Mouse (Mus musculus) stomach, postnatal 0 days (tissue): ENCODE measurements at regions not wholly inside any gene's neighbourhood (a gene's known extent, or its start where the extent isn't known, plus 50 kb on each side); places are given as distances from the start of the nearest gene placed in this dataset.
"Not testable (repeated sequence)": the region's sequence is repeated elsewhere in the genome, so short reads cannot be mapped to it uniquely, and the experiment has no call there.

Experiments
- ATAC-seq: fragments of 200-750 bp; cut with Nextera tagmentation; 2 replicates; pipeline ENCODE4 v1.8.0; 2017; ENCODE audit not compliant: low FRiP score, low TSS enrichment
- DNase-seq: peaks from one replicate; pipeline ENCODE4 v3.0.0-alpha.2; 2016; ENCODE audit warnings: low spot score
- H3K27ac ChIP-seq: fragments of 300-500 bp; sonication (generic); replicated peaks from 2 replicates; pipeline ENCODE4 v1.5.1; 2014; ENCODE audit warnings: mild to moderate bottlenecking, control low read depth
- H3K27me3 ChIP-seq: fragments of 300-500 bp; sonication (generic); 2 replicates; pipeline ENCODE4 v1.6.1; 2014; ENCODE audit warnings: low read length; ENCODE audit not compliant: control insufficient read depth, insufficient read depth
- H3K36me3 ChIP-seq: fragments of 300-500 bp; sonication (generic); 2 replicates; pipeline ENCODE4 v1.6.1; 2014; ENCODE audit warnings: low read length, mixed read lengths; ENCODE audit not compliant: control insufficient read depth, insufficient read depth
- H3K4me1 ChIP-seq: fragments of 300-500 bp; sonication (generic); replicated peaks from 2 replicates; pipeline ENCODE4 v1.6.1; 2014; ENCODE audit warnings: antibody characterized with exemption; ENCODE audit not compliant: control insufficient read depth, insufficient read depth
- H3K4me2 ChIP-seq: fragments of 300-500 bp; sonication (generic); replicated peaks from 2 replicates; pipeline ENCODE4 v1.6.1; 2014; ENCODE audit warnings: low read depth, mild to moderate bottlenecking, control low read depth, moderate library complexity
- H3K4me3 ChIP-seq: fragments of 300-500 bp; sonication (generic); 2 replicates; pipeline ENCODE4 v1.5.1; 2014; ENCODE audit warnings: low read depth, low read length, control low read depth
- H3K9ac ChIP-seq: fragments of 300-500 bp; sonication (generic); 2 replicates; pipeline ENCODE4 v1.6.1; 2014; ENCODE audit warnings: mild to moderate bottlenecking, low read length, control low read depth, mixed read lengths
- H3K9me3 ChIP-seq: fragments of 300-500 bp; sonication (generic); 2 replicates; pipeline ENCODE4 v1.6.1; 2016; ENCODE audit warnings: low read length; ENCODE audit not compliant: control insufficient read depth
- CTCF ChIP-seq: IDR thresholded peaks from 2 replicates; pipeline ENCODE4 v1.5.1; 2016; ENCODE audit warnings: antibody characterized with exemption, low read depth, mild to moderate bottlenecking, moderate library complexity
- EP300 ChIP-seq: optimal IDR thresholded peaks from 2 replicates; pipeline ENCODE3; 2016; ENCODE audit warnings: antibody characterized with exemption
- WGBS: fragments of 180-500 bp; shearing (Covaris S2); extraction: QIAGEN DNeasy Blood & Tissue Kit; methylation state at CpG from one replicate; pipeline ENCODE4 v1.1.7; 2014; 5-methylcytosine and 5-hydroxymethylcytosine counted together

- no peaks in the 10 kb centered on the region for H3K36me3 ChIP-seq
- no peaks in the 10 kb centered on the region for H3K4me1 ChIP-seq
- H3K4me2 ChIP-seq, result no peak overlapping the region
- 73% methylated on average over 9 of the region's 9 CpGs for WGBS
- no peak overlapping the region for H3K27ac ChIP-seq
- H3K9ac ChIP-seq, result no peak overlapping the region
- no peaks in the 10 kb centered on the region for H3K27me3 ChIP-seq
- H3K9me3 ChIP-seq, result no peaks in the 10 kb centered on the region
- no peak overlapping the region for H3K4me3 ChIP-seq
- TF ChIP-seq EP300 (no peak), CTCF (no peak)
- DNase-seq (no peak), ATAC-seq (no peak)
Measured at GRCm38 (mm10) chr11:63246052-63246661, 117.4 kb downstream of the Pmp22 start.

DNA sequence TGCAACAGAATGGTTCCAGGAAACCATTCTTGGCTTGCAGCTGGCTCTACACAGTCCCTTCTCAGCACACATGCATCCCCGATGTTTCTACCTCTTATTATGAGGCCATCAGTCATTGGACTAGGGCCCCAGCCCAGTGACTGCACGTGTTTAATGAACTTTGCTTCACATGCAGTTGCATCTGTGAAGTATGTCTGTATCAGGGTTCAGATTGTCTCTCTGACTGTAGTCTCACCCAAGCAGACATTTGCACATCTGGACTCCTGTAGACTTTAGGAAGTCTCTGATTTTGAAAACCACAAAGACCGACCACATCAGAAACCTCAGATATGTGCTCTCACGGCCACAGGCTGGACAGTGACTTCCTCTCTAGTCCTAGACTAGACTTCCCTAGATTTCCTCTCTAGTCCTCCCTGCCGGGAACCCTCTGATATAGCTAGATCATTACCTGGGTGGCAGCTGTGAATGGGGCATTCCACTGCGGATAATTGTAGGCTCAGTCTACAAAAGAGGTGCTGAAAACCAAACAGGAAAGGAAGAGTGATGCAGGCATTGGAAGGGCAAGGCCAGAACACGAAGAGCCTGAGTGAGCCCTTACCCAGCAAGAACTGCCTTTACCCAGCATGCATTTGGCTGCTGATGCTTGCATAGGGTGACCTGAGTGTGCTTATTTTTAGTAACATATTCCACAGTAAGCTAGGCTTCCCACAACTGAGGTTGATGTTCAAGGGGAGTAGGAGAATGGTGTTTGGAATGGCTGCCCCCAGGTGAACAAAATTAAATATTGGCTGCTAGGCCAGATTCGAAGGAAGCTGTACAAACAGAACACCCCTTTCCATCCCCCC is 123.5 kb downstream of the Pmp22 start:
- WGBS, result 40% methylated on average over 8 of the region's 8 CpGs
- H3K27ac ChIP-seq, result 0 out of 2 replicates have a peak overlapping the region, but pooled peaks have one; percentile 8
- DNase-seq (no peak), ATAC-seq (no peak)
- no peak overlapping the region for H3K9ac ChIP-seq
- H3K9me3 ChIP-seq, result no peaks in the 10 kb centered on the region
- no peaks in the 10 kb centered on the region for H3K27me3 ChIP-seq
- H3K4me2 ChIP-seq, result no peak overlapping the region
- TF ChIP-seq CTCF (no peak), EP300 (no peak)
- no peaks in the 10 kb centered on the region for H3K36me3 ChIP-seq
- peaks cover 7% of the 10 kb centered on the region; the same call in 1 of the 2 replicates for H3K4me1 ChIP-seq
- H3K4me3 ChIP-seq, result no peak overlapping the region

DNA sequence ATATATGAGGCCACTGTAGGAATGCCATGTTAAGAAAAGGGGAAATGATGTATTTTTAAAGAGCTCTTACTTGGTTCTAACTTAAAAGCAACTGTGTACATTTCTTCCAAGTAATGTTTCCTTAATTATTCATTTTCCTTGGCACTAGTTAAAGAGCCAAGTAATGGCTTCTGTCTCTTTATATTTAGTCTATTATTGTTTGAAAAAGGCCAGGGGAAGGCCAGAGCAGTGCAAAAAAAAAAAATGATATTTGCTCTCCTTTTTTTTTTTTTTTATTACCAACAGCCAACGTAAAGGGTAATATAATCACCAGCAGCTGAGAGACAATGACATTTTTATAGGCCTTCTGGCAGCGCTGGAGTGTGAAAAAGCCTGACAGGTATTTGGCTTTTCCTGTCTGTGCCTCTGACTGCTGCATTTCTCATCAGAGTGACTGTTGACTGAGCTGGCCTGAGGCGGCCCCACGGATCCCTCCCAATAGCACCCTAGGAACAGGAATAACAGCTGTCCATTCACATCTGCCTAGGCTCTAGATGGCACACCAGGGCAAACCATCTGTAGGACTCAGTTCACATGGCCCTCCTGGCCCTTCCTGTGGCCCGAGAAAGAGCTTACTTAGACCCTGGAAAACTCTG is 124.3 kb downstream of the Pmp22 start:
- Histone ChIP-seq H3K27ac (no peak overlapping the region), H3K9me3 (no peaks in the 10 kb centered on the region), H3K9ac (no peak overlapping the region), H3K27me3 (no peaks in the 10 kb centered on the region), H3K4me3 (no peak overlapping the region), H3K4me2 (no peak overlapping the region), H3K4me1 (peaks cover 7% of the 10 kb centered on the region; the same call in 1 of the 2 replicates), H3K36me3 (no peaks in the 10 kb centered on the region)
- no peak for DNase-seq
- WGBS, result 9% methylated on average over 5 of the region's 5 CpGs
- TF ChIP-seq CTCF (no peak), EP300 (no peak)
- ATAC-seq, result no peak

DNA sequence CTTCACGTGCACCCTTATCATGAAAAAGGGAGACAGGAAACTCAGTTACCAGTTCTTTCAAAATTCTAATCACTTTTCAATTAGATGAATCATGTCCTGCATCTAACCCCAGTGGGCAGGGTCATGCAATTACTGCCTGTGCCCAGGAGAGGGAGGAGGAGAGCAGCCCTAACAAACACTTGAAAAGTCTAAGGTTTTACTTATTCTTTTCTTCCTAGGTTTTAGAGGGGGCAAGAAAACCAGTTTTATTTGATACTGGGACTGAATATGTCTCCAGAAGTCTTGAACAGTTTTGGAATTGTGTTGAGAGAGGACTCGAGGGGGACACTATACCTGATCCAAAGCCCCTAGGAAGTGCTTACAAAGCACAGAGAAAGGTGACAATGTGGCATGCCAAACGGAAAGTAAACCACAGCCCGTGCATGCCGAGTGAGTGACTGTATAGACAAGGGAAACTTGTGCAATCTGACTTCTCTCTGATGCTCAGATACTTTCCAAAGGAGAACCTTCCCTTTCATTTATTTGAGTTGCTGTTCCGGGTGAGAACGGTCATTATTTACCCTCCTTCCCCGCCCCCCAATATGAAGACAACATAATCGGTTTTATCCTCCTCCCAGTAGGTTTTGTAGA is 135.8 kb downstream of the Pmp22 start:
- H3K9ac ChIP-seq, result no peak overlapping the region
- peak overlapping the region; percentile 35 for H3K4me2 ChIP-seq
- no peaks in the 10 kb centered on the region for H3K4me1 ChIP-seq
- 32% methylated on average over 9 of the region's 9 CpGs for whole genome bisulfite sequencing
- DNase-seq (peak; percentile 52), ATAC-seq (0 out of 2 replicates have a peak, but pooled peaks have one; percentile 32)
- no peaks in the 10 kb centered on the region for H3K36me3 ChIP-seq
- no peak overlapping the region for H3K27ac ChIP-seq
- no peaks in the 10 kb centered on the region for H3K9me3 ChIP-seq
- TF ChIP-seq CTCF (peak; percentile 86), EP300 (no peak)
- no peaks in the 10 kb centered on the region for H3K27me3 ChIP-seq
- H3K4me3 ChIP-seq, result no peak overlapping the region; the same call in 1 of the 2 replicates

DNA sequence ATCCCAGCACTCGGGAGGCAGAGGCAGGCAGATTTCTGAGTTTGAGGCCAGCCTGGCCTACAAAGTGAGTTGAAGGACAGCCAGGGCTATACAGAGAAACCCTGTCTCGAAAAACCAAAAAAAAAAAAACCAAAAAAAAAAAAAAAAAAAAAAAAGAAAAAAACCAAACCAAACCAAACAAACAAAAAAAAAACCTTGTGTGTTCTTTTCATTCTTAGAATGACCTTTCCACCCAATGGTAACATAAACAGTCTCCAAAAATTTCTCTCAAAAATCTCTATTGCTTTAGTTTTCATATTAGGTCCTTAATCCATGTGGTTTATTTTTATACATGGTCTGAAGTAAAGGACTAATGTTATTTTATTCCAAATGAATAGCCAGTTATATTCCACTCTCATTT is 137.5 kb downstream of the Pmp22 start:
- not testable (repeated sequence) for H3K36me3 ChIP-seq, H3K4me3 ChIP-seq, H3K4me2 ChIP-seq, ATAC-seq, H3K9me3 ChIP-seq, H3K27ac ChIP-seq, H3K9ac ChIP-seq, DNase-seq, H3K27me3 ChIP-seq, H3K4me1 ChIP-seq
- WGBS, result 94% methylated on average over 2 of the region's 2 CpGs
